Mouse (Mus musculus): ENCODE data around the gene Tnrc18. TPM values are rescaled to one million over a fixed set of nuclear protein-coding genes. Genes with fewer than 3 reads are reported as not detected.

Tnrc18 gene
- polyA plus RNA-seq, 1 experiment from 2014 or later: 16.3 TPM

GRCm38 (mm10) chr5:142690343-142690742 is 127.1 kb downstream of the Tnrc18 start:
- H3K27ac ChIP-seq: no peak overlapping the region
- no peak for DNase-seq (ENCODE audit: low spot score)
- no peak for ATAC-seq (replicated peaks; ENCODE audit: low FRiP score, low read depth)
- no peak overlapping the region for H3K4me2 ChIP-seq (ENCODE audit: low read length)
- TF ChIP-seq CTCF (IDR thresholded peaks at IDR 0.05; ENCODE audit: low read depth): no peak
- no peak overlapping the region for H3K4me3 ChIP-seq (replicated peaks; ENCODE audit: low read depth, low read length)
- H3K27me3 ChIP-seq (ENCODE audit: insufficient read depth, low read length): no peaks in the 10 kb centered on the region
- H3K36me3 ChIP-seq (ENCODE audit: insufficient read depth, low read length): no peaks in the 10 kb centered on the region
- H3K9me3 ChIP-seq (replicated peaks; ENCODE audit: low read length): no peaks in the 10 kb centered on the region
- no peak overlapping the region for H3K9ac ChIP-seq (ENCODE audit: low read depth, low read length)
- no peaks in the 10 kb centered on the region for H3K4me1 ChIP-seq (replicated peaks; ENCODE audit: insufficient read depth, low read length)
- 61% methylated on average over 3 of the region's 3 CpGs for WGBS

- H3K9ac ChIP-seq (ENCODE audit: low read depth, low read length): no peak overlapping the region
- no peaks in the 10 kb centered on the region for H3K9me3 ChIP-seq (replicated peaks; ENCODE audit: low read length)
- H3K36me3 ChIP-seq (ENCODE audit: insufficient read depth, low read length): no peaks in the 10 kb centered on the region
- no peak for ATAC-seq (replicated peaks; ENCODE audit: low FRiP score, low read depth)
- TF ChIP-seq CTCF (IDR thresholded peaks at IDR 0.05; ENCODE audit: low read depth): no peak
- DNase-seq (ENCODE audit: low spot score): no peak
- no peak overlapping the region for H3K4me3 ChIP-seq (replicated peaks; ENCODE audit: low read depth, low read length)
- no peak overlapping the region for H3K4me2 ChIP-seq (ENCODE audit: low read length)
- no peaks in the 10 kb centered on the region for H3K27me3 ChIP-seq (ENCODE audit: insufficient read depth, low read length)
- 48% methylated on average over 6 of the region's 6 CpGs for WGBS
- H3K4me1 ChIP-seq (replicated peaks; ENCODE audit: insufficient read depth, low read length): no peaks in the 10 kb centered on the region
- H3K27ac ChIP-seq: no peak overlapping the region
These were observed 128.6 kb downstream of the Tnrc18 start for GRCm38 (mm10) chr5:142688866-142689265.

- DNase-seq (ENCODE audit: low spot score) (no peak), ATAC-seq (replicated peaks; ENCODE audit: low FRiP score, low read depth) (no peak)
- Histone ChIP-seq H3K4me1 (replicated peaks; ENCODE audit: insufficient read depth, low read length) (no peaks in the 10 kb centered on the region), H3K27ac (no peak overlapping the region), H3K9ac (ENCODE audit: low read depth, low read length) (no peak overlapping the region), H3K4me3 (replicated peaks; ENCODE audit: low read depth, low read length) (no peak overlapping the region), H3K9me3 (replicated peaks; ENCODE audit: low read length) (no peaks in the 10 kb centered on the region), H3K27me3 (ENCODE audit: insufficient read depth, low read length) (no peaks in the 10 kb centered on the region), H3K4me2 (ENCODE audit: low read length) (no peak overlapping the region), H3K36me3 (ENCODE audit: insufficient read depth, low read length) (no peaks in the 10 kb centered on the region)
- TF ChIP-seq CTCF (IDR thresholded peaks at IDR 0.05; ENCODE audit: low read depth): no peak
- 88% methylated on average over 5 of the region's 5 CpGs for WGBS
These were observed 134.9 kb downstream of the Tnrc18 start for GRCm38 (mm10) chr5:142682529-142682928.

GRCm38 (mm10) chr5:142681911-142682310 is 135.6 kb downstream of the Tnrc18 start:
- no peak overlapping the region for H3K9ac ChIP-seq (ENCODE audit: low read depth, low read length)
- H3K27ac ChIP-seq: no peak overlapping the region
- ATAC-seq (replicated peaks; ENCODE audit: low FRiP score, low read depth) (no peak), DNase-seq (ENCODE audit: low spot score) (no peak)
- WGBS: 70% methylated on average over 3 of the region's 3 CpGs
- TF ChIP-seq CTCF (IDR thresholded peaks at IDR 0.05; ENCODE audit: low read depth): no peak
- no peak overlapping the region for H3K4me2 ChIP-seq (ENCODE audit: low read length)
- no peaks in the 10 kb centered on the region for H3K4me1 ChIP-seq (replicated peaks; ENCODE audit: insufficient read depth, low read length)
- H3K4me3 ChIP-seq (replicated peaks; ENCODE audit: low read depth, low read length): no peak overlapping the region
- H3K27me3 ChIP-seq (ENCODE audit: insufficient read depth, low read length): no peaks in the 10 kb centered on the region
- H3K9me3 ChIP-seq (replicated peaks; ENCODE audit: low read length): no peaks in the 10 kb centered on the region
- no peaks in the 10 kb centered on the region for H3K36me3 ChIP-seq (ENCODE audit: insufficient read depth, low read length)

GRCm38 (mm10) chr5:142679065-142679464 is 138.4 kb downstream of the Tnrc18 start:
- Histone ChIP-seq H3K9ac (ENCODE audit: low read depth, low read length) (no peak overlapping the region), H3K9me3 (replicated peaks; ENCODE audit: low read length) (no peaks in the 10 kb centered on the region), H3K27me3 (ENCODE audit: insufficient read depth, low read length) (no peaks in the 10 kb centered on the region), H3K27ac (no peak overlapping the region), H3K36me3 (ENCODE audit: insufficient read depth, low read length) (no peaks in the 10 kb centered on the region), H3K4me2 (ENCODE audit: low read length) (no peak overlapping the region), H3K4me1 (replicated peaks; ENCODE audit: insufficient read depth, low read length) (no peaks in the 10 kb centered on the region), H3K4me3 (replicated peaks; ENCODE audit: low read depth, low read length) (no peak overlapping the region)
- no peak for ATAC-seq (replicated peaks; ENCODE audit: low FRiP score, low read depth)
- no peak for DNase-seq (ENCODE audit: low spot score)
- TF ChIP-seq CTCF (IDR thresholded peaks at IDR 0.05; ENCODE audit: low read depth): no peak
- 86% methylated on average over 1 of the region's 1 CpGs for WGBS

GRCm38 (mm10) chr5:142678141-142678571 is 139.3 kb downstream of the Tnrc18 start:
- Histone ChIP-seq H3K4me1 (replicated peaks; ENCODE audit: insufficient read depth, low read length) (no peaks in the 10 kb centered on the region), H3K9me3 (replicated peaks; ENCODE audit: low read length) (no peaks in the 10 kb centered on the region), H3K9ac (ENCODE audit: low read depth, low read length) (no peak overlapping the region), H3K4me2 (ENCODE audit: low read length) (no peak overlapping the region), H3K4me3 (replicated peaks; ENCODE audit: low read depth, low read length) (no peak overlapping the region), H3K27ac (no peak overlapping the region), H3K27me3 (ENCODE audit: insufficient read depth, low read length) (no peaks in the 10 kb centered on the region), H3K36me3 (ENCODE audit: insufficient read depth, low read length) (no peaks in the 10 kb centered on the region)
- no peak for DNase-seq (ENCODE audit: low spot score)
- no peak for TF ChIP-seq CTCF (IDR thresholded peaks at IDR 0.05; ENCODE audit: low read depth)
- WGBS: 44% methylated on average over 7 of the region's 7 CpGs
- ATAC-seq (replicated peaks; ENCODE audit: low FRiP score, low read depth): no peak

Other genes with a start within 250 kb of the Tnrc18 start
- 0.59 and 0.64 TPM in 2 replicates for gene Mmd2, start 208.9 kb downstream of the Tnrc18 start, polyA plus RNA-seq (2015; fragmentation: Nextera tagmentation; extraction: Ambion mirVana)
- 41.8 and 46.2 TPM in 2 replicates for gene Wipi2, start 190.0 kb downstream of the Tnrc18 start, polyA plus RNA-seq (2015; fragmentation: Nextera tagmentation; extraction: Ambion mirVana)
- 2.5 and 3.1 TPM in 2 replicates for gene Slc29a4, start 125.2 kb downstream of the Tnrc18 start, polyA plus RNA-seq (2015; fragmentation: Nextera tagmentation; extraction: Ambion mirVana)
- 9.6 and 9.9 TPM in 2 replicates for gene Fbxl18, start 77.8 kb upstream of the Tnrc18 start, polyA plus RNA-seq (2015; fragmentation: Nextera tagmentation; extraction: Ambion mirVana)
- 14,836 and 15,514 TPM in 2 replicates for gene Actb, start 89.1 kb upstream of the Tnrc18 start, polyA plus RNA-seq (2015; fragmentation: Nextera tagmentation; extraction: Ambion mirVana)
- 175 and 205 TPM in 2 replicates for gene Fscn1, start 142.7 kb upstream of the Tnrc18 start, polyA plus RNA-seq (2015; fragmentation: Nextera tagmentation; extraction: Ambion mirVana)